Mouse (Mus musculus): Measurements from ENCODE around the gene Pdss2.

- TF ChIP-seq CTCF (IDR thresholded peaks at IDR 0.05; ENCODE audit: low read depth): no peak
- TF ChIP-seq EP300 (IDR thresholded peaks at IDR 0.05; ENCODE audit: low read depth): no peak
Measured at GRCm38 (mm10) chr10:43487441-43488010, 266.2 kb downstream of the Pdss2 start.

Data from liver, embryonic 14.5 days (tissue).